8 mouse cellular contexts compared by ENCODE assay signal in the genomic region with DNA sequence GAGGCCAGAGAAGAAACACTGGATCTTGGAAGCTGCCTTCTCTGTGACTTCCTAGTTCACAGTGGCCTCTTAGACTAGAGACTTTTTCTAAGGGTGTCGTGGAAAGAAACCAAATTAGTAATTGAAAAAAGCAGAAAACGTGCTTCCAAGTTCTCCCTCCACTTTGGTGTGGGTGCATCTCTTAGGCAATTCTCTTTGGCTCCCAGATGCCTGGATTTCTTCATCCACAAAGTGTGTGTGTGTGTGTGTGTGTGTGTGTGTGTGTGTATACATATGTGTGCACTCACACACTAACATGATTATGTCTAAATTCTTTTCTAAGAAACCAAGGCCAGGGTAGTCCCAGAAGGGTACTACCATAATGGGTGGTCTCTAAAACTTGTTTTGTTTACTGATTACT. TPM values are rescaled to one million over a fixed set of nuclear protein-coding genes. Genes with fewer than 3 reads are reported as not detected.
A peak's percentile ranks its signal among the peaks of the same experiment; 100 is the strongest.
DNase-seq lines count a peak whose midpoint lies in the region; ATAC-seq and TF ChIP-seq lines count a peak whose summit lies in the region.

No protein-coding gene starts in this region.

- 17% methylated on average over 2 of the region's 2 CpGs for WGBS in kidney, postnatal 0 days
- WGBS in limb, embryonic 10.5 days: 48% methylated on average over 2 of the region's 2 CpGs
- WGBS in neural tube, embryonic 15.5 days: 48% methylated on average over 2 of the region's 2 CpGs

- H3K4me1 ChIP-seq in kidney, postnatal 0 days (replicated peaks; ENCODE audit: insufficient read depth, low read length): peaks cover 25% of the 10 kb centered on the region
- peaks cover 7% of the 10 kb centered on the region; the same call in 1 of the 2 replicates for H3K4me1 ChIP-seq in embryonic fibroblast, embryonic 13.5 days (ENCODE audit: control insufficient read depth, insufficient read depth, low read length)
- H3K4me1 ChIP-seq in limb, embryonic 10.5 days: peaks cover 49% of the 10 kb centered on the region
- H3K4me1 ChIP-seq in neural tube, embryonic 15.5 days: peaks cover 37% of the 10 kb centered on the region

- no peak for TF ChIP-seq CTCF in kidney, postnatal 0 days (IDR thresholded peaks at IDR 0.05; ENCODE audit: low read depth)
- no peak for TF ChIP-seq CTCF in embryonic fibroblast, embryonic 13.5 days (IDR thresholded peaks at IDR 0.05; ENCODE audit: borderline replicate concordance, insufficient read depth, low read length)

- H3K9ac ChIP-seq in kidney, postnatal 0 days (ENCODE audit: low read depth, low read length): peak overlapping the region; percentile 65
- H3K9ac ChIP-seq in neural tube, embryonic 15.5 days (replicated peaks): no peak overlapping the region

- no peaks in the 10 kb centered on the region for H3K36me3 ChIP-seq in kidney, postnatal 0 days (ENCODE audit: insufficient read depth, low read length)
- no peaks in the 10 kb centered on the region for H3K36me3 ChIP-seq in limb, embryonic 10.5 days
- H3K36me3 ChIP-seq in neural tube, embryonic 15.5 days: no peaks in the 10 kb centered on the region

- no peaks in the 10 kb centered on the region for H3K9me3 ChIP-seq in kidney, postnatal 0 days (replicated peaks; ENCODE audit: low read length)
- H3K9me3 ChIP-seq in limb, embryonic 10.5 days (replicated peaks): no peaks in the 10 kb centered on the region
- H3K9me3 ChIP-seq in neural tube, embryonic 15.5 days (replicated peaks): no peaks in the 10 kb centered on the region

- 0 out of 2 replicates have a peak, but pooled peaks have one; percentile 43 for TF ChIP-seq POLR2A in embryonic fibroblast, embryonic 13.5 days (IDR thresholded peaks at IDR 0.05; ENCODE audit: low read depth, low read length)

- no peaks in the 10 kb centered on the region for H3K27me3 ChIP-seq in kidney, postnatal 0 days (ENCODE audit: insufficient read depth, low read length)
- H3K27me3 ChIP-seq in limb, embryonic 10.5 days (ENCODE audit: low read depth, poor library complexity, severe bottlenecking): no peaks in the 10 kb centered on the region
- no peaks in the 10 kb centered on the region for H3K27me3 ChIP-seq in neural tube, embryonic 15.5 days (replicated peaks)

- intact Hi-C loops in left cerebral cortex, postnatal 10 days (cut with DNase I): no loop called here

- no peak for ATAC-seq in kidney, postnatal 0 days (replicated peaks; ENCODE audit: low FRiP score, low read depth)
- ATAC-seq in neural tube, embryonic 15.5 days (ENCODE audit: low FRiP score): no peak
- no peak for ATAC-seq in megakaryocyte progenitor cell, adult 5-6 weeks (replicated peaks; ENCODE audit: poor library complexity)

- peak overlapping the region; percentile 35 for H3K4me3 ChIP-seq in kidney, postnatal 0 days (replicated peaks; ENCODE audit: low read depth, low read length)
- H3K4me3 ChIP-seq in embryonic fibroblast, embryonic 13.5 days (ENCODE audit: insufficient read depth, low read length): peak overlapping the region; percentile 43
- H3K4me3 ChIP-seq in limb, embryonic 10.5 days: peak overlapping the region; percentile 42
- no peak overlapping the region for H3K4me3 ChIP-seq in neural tube, embryonic 15.5 days (replicated peaks)

- H3K4me2 ChIP-seq in kidney, postnatal 0 days (ENCODE audit: low read length): peak overlapping the region; percentile 71
- peak overlapping the region; percentile 44 for H3K4me2 ChIP-seq in neural tube, embryonic 15.5 days

- no peak for DNase-seq in kidney, postnatal 0 days (ENCODE audit: low spot score)
- no peak for DNase-seq in kidney, postnatal 25 days
- DNase-seq in limb, embryonic 10.5 days (ENCODE audit: low spot score): no peak
- DNase-seq in right cerebral cortex, postnatal 4 days: no peak
- no peak for DNase-seq in left cerebral cortex, postnatal 10 days (ENCODE audit: extremely low spot score in 1 of 2, low spot score in 2 of 2)

- peak overlapping the region; percentile 97 for H3K27ac ChIP-seq in kidney, postnatal 0 days
- peak overlapping the region; percentile 98 for H3K27ac ChIP-seq in embryonic fibroblast, embryonic 13.5 days (ENCODE audit: insufficient read depth, low read length)
- H3K27ac ChIP-seq in limb, embryonic 10.5 days: peak overlapping the region; percentile 88
- H3K27ac ChIP-seq in neural tube, embryonic 15.5 days (replicated peaks): 0 out of 2 replicates have a peak overlapping the region, but pooled peaks have one; percentile 28

RNA-seq across cellular contexts. Expression of a gene that starts 1.2 kb away (rescaled TPM):
- 15.0 TPM in 2 replicates for polyA plus RNA-seq in kidney, postnatal 0 days (2015; fragmentation: Nextera tagmentation; extraction: Ambion mirVana)
- polyA plus RNA-seq in embryonic fibroblast, embryonic 13.5 days (2011; ENCODE audit: insufficient read length, low read depth, missing spikeins): 16.9 and 21.6 TPM in 2 replicates
- 7.2 and 8.7 TPM in 2 replicates for polyA plus RNA-seq in limb, embryonic 10.5 days (2016; fragmentation: Nextera tagmentation; extraction: Ambion mirVana)
- polyA plus RNA-seq in neural tube, embryonic 15.5 days (2015; fragmentation: Nextera tagmentation; extraction: Ambion mirVana): 3.8 and 9.4 TPM in 2 replicates
- 11.2 and 11.6 TPM in 2 replicates for total RNA-seq in megakaryocyte progenitor cell, adult 5-6 weeks (2015)
- total RNA-seq in megakaryocyte progenitor cell, adult 5-6 weeks (2017): 1.5 and 4.3 TPM in 2 replicates
- 1 to 10 TPM in 1 of 2 experiments, under 1 TPM in 1; 0.47 to 1.2 TPM for total RNA-seq in left cerebral cortex, postnatal 10 days (2021)

Comparison
In these comparisons a context has a peak if more than half of its experiments do, and no peak if none do; other contexts are left out.
1. H3K27ac ChIP-seq: peak in every context shown above with its lines; median percentile 98 in embryonic fibroblast, embryonic 13.5 days; 97 in kidney, postnatal 0 days; 88 in limb, embryonic 10.5 days; 28 in neural tube, embryonic 15.5 days.